Mouse (Mus musculus) adrenal gland, adult (tissue): Measurements from ENCODE around the gene Wars2.

ENCODE experiments used
- DNase-seq, 2 experiments: peaks; one replicate each; pipeline ENCODE4 v3.0.0; 2022 to 2023; ENCODE audit warnings: low spot score in 1 of 2; ENCODE audit not compliant: inconsistent age in 2 of 2

Wars2 gene

DNA sequence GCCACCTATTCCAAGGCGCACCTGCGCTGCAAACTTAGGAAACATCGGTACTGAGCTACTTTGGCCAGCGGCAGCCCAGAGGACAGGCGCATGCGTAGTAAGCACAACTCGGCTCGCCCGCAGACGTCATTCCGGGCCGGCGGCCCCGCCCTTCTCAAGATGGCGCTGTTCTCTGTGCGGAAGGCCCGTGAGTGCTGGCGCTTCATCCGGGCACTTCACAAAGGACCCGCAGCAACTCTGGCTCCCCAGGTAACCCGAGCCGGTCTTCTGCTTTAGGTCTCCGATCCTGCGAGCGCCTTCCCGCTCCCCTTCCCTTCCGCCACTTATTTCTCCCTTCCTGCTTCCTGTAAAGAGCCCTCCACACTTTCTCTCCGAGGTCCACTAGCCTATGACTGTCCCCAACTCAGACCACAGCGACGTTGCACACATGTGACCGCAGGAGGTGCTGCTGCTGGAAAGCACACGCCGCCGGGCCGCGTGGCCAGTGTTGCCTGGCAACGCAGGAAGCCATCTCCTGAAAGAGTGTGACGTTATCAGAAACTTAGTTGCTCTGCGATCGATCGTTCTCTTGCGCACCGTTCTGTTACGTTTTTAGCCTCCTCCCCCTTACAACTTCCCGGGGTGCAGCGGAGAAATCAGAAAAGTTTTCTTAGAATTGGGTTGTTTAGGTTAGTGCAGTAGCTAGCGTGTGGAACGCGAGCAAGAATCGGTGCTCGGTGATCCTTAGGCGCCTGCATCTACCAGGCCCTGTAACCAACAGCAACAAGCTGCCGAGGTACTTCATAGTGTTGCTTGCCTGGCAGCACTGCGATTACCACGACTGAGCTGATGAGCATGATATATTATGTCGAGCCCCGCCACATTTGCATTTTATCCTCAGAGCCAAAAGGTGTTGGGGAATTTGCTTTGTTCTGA is at the start of gene Wars2:
Gene Wars2 (plus strand): TSS at position 129 of the 915 bp plus-strand sequence.
- DNase-seq: peak; percentile 95 to 98

DNA sequence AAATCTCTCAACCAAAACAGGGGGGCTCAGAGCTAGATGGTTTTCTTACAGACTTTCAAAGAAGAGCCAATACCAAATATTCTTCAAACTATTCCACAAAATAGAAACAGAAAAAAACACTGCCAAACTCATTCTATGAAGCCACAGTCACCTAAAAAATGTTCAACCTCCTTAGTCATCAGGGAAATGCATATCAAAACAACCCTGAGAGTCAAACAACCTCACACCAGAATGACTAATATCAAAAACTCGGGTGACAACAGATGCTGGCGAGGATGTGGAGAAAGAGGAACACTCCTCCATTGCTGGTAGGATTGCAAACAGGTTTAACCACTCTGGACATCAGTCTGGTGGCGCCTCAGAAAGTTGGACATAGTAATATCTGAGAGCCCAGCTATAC is 44.1 kb upstream of the Wars2 start:
- DNase-seq: no peak

DNA sequence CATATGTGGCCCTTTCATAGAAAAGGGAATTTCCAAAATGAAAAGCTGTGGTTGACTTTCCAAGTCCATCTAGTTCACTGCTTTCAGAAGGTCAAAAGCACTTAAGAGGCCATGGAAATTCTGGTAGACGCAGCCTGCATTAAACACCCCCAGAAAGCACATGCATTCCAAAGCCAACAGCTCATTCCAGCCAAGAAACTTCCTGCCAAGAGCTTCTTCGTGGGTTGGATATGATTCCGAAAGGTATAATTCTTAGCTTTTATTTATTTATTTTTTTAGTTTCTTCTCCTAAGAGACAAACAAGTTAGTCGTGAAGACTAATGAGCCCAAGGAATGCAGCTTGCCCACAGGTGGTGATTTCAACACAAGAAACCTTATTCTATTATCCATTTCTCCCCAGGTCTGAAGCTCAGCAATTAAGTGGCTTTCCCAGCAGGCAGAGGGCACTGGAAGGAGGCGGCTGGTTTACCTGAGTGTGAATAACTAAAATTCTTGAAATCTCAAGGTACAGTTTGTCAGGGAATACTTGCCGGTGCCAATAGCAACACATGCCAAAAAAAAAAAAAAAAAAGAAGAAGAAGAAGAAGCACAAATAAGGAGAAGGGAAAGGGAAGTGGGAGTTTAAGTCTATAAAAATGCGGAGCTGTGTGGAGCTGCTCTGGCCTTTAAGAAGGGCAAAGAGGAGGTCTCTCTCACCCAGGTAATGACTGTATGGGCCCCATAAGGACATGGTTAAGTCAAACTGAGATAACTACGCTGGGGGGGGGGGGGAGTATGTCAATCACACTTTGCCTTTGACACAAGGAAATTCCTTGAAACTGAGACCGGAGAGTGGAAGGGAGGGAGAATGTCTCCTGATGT is 30.3 kb upstream of the Wars2 start:
- DNase-seq: no peak

DNA sequence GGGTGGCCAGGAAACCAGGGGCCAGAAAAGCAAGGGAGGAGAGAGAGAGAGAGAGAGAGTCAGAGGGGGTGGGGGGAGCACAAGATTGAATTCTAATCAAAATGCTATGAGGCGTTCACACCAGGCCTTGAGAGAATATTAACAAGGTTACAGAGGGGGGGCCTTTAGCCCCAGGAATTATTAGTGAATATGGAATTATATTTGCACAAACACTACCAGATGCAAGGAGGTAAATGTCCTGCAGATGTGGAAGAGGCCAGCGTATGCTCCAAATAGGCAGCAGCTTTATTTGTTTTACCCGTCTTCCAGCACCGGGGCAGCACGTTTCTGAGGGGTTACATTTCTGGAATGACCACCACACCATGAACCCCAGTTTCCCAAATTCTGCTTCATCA is 29.7 kb upstream of the Wars2 start:
- DNase-seq: no peak

DNA sequence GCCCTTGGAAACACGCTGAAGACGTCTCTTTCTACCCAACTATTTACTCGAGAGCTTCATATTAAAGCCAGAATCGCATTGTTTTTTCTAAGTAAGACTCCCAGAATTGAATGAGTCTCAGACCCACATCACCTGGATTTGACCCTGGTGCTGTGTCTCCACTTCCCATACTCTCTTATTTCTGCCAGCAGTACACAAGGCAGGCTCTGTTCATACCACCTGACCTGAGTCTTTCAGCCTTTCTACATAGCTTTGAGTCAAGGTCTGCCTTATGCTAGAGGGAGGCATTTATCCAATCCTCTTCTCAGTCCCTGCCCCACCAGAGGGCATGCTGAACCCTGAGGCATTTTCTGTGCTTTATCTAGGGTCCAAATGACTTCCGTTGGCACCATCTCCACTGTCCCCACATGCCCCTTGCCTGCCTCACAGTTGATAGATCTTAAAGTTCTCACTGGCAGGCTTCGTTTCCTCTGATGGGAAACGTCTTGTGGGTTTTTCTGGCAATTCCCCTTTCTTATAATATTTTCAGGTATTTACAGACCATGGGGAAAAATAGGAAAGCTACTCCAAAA is 27.5 kb upstream of the Wars2 start:
- DNase-seq: no peak

DNA sequence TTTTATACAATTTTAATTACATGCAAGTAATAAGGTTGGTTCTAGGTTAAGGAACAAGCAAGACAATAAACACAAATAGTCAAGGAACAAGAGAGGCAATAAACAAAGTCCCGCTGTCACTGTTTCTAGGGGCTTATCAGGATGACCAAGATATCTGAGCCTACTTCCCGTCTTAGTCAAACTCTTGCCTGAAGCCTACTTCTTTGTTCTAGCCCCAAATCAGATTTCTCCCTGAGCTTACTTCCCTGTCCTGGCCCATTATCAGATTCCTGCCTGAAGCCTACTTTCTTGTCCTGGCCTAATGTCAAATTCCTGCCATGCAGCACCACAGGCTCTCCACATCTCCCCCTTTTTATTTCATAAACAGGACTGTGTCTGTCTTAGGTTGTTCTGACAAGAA is 19.9 kb upstream of the Wars2 start:
- no peak for DNase-seq

DNA sequence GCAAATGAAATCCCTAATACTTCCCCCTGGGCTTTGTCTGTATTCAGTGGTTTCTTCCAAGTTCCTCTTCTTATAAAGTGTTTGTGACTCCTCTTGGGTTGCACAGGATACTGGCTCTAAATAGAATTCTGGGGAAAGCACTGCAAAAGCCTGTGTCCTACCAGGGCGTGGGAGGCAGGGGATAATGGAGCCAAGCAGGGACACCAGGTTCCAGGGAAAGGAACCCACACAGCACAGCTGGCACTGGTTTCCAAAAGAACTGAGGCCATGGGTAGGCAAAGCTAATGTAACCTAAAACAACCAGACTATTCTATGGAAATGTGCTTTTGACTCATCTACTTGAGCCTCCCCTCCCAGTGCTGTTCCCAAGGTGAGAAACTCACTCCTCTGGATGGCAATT is 10.3 kb upstream of the Wars2 start:
- no peak for DNase-seq

DNA sequence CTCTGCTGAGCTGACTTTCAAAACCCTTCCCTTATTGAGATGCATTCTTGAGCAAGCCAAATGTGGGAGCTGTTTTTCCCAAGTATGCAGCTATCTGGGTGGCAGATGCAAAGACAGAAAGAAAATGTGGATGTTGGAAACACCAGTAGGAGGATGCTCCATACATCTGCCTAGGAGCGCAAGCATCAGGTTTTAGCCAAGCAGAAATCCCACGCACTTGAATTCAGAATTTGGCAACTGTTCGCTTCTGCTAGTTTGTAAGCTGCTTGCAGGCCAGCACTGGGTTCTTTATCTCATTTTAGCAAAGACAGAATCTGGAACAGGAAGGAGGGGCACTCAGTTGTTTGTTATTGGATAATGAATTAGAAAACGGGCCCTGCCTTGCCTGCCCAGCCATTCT is 8.9 kb upstream of the Wars2 start:
- DNase-seq: no peak

DNA sequence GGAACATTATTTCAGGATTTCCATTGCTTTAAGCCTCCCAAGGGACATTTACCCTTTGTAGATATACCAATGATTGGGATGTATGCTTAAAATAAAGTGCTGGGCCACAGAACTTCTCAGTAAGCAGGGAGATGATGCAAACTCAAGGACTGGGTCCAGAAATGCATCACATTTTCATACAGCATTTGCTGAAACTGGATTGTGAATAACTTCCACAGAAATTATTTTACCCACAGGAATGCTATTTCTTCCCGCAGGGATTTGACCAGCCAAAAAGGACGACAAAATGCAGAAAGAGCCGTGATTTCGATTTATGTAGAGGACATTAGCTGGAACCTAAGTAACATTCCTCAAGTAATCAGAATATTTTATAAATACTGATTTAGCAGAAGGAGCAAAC is 7.0 kb upstream of the Wars2 start:
- DNase-seq: no peak

DNA sequence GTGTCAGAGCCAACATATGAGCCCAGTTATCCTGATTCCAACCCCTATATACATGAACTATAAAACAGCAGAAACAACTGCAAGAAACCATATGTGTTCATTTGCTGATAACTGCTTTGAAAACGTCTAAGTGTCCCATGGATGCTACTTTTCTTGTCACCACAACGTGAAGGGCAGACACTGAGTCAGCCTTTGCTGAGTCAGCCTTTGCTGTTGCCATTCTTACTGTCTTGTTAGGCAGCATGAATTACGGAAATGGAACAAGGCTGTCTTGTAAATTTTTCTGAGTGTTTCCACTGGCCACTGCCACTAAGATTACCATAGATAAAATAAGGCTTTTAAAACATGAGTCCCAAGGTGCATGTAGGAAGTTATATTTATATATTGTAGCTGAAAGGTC is 7.0 kb downstream of the Wars2 start:
- DNase-seq: peak in 1 of 2 experiments; percentile 62

DNA sequence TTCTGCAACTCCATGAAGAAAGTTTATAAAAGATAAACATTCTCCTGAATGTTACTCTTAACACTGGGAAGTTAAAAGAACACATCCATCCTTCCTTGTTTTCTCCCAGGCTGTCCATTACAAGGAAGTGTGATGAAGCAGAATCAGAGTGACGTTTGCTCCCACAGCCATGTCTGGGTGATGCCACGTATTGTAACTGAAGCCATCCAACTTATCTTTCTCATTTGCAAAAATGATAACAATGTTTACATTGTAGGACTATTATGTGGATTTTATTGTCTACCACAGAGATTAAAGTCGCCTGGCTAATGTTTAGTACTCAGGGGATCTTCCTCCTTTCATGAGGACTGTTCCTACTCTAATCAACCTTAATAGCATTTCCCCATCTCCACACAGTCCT is 8.2 kb downstream of the Wars2 start:
- no peak for DNase-seq

DNA sequence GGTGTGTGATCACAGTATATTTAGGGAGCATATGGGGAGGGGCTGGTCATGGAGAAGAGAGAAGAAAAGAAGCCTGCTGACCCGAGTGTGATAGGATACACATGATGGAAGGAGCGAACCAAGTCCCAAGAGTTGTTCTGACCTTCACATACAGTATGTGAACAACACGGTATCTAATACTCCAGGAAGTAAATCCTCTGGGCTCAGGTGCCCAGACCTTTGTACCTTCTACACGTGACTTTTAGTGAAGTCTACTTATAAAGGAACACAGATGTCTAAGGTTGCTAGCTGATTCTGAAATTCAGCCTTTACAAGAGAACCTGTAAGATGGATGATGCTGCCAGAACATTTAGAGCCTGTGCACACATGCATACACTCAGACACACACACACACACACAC is 15.4 kb downstream of the Wars2 start:
- no peak for DNase-seq

DNA sequence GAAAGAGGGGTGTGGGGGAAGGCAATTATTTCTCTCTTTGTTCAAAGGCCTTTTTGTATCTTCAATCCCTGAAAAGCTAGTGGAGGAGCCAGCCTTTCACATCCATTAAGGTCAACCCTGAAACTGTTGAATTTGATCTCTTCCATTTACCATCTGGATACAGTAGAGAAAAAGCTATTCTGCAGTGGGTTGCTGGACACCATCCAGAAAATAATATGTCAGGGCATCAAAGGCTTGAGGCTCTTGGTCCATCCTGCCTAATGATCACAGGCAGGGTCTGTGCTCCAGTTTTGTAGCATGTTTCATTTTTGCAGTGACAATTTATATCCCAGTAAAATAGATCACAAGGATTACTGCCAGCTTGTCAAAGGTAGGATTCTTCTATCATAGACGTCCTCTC is 16.1 kb downstream of the Wars2 start:
- no peak for DNase-seq

DNA sequence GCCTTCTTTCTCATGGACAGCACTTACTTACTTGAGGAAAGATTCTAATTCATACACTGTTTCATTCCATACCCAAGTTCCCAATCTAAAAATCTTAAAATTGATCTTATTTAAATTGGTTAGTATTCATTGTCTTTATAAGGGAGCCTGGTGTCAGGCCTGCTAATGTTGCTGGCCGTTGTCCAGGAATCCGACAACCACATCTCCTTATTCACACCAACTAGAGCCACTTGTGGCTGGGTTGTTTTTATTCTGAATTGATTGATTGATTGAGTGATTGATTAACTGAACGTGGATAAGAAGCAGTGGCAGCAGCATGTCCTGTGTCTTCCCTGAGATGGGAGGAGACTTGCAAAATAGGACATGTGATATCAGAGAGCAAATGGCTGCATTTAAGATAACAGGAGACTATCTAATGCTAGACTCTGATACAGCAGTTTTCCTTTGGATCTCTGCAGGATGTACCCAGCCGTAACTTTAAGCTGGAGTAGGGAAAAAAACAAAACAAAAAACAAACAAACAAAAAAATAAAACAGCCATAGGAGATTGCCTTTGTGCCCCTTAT is 16.7 kb downstream of the Wars2 start:
- no peak for DNase-seq

DNA sequence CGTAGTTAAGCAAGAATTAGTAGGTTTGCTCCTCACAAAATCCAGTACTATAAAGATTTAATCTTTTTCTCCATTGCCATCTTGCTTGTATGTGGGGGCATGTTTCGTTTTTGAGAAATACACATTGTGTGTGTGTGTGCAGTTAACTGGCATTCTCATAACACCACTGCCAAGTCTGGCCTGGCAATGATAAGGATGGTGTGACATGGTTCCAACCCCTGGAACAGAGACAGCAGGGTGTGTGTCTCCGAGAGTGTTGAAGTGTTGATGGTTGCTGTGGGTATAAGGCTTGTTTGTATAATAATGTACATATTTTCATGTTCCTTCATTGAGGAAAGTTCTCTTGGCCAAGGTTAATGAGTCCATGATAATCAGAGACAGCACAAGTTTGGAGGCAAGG is 19.1 kb downstream of the Wars2 start:
- DNase-seq: no peak

DNA sequence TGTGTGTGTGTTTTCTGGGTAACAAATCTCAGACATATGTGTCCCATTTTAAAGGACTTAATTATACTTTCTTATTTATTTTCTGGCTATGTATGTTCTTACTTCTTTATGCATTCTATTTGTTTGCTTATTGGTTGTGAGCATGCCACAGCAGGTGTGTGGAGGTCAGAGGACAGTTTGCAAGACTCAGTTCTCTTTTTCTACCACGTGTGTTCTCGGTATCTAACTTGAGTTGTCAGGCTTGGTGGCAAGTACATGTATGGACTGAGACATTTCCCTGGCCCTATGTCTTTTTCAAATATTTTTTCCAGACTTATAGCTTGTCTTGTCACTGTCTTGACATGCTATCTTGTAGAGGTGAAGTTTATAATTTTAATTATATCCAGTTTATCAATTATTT is 21.3 kb downstream of the Wars2 start:
- DNase-seq: no peak

DNA sequence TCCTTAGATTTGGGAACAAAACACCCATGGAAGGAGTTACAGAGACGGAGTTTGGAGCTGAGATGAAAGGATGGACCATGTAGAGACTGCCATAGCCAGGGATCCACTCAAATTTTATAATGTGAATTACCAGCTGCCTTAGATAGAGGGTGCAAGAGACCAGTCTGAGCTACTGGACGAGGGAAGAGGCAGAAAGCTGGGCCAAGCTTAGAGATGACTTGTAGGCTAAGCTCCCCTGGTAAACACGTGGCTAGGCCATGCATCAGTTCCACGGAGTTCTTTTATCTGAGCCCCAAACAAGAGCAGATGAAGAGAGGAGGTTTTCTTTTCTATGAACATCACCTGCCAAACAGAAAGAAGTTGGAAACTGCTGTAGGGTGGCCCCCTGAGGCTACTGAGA is 26.9 kb downstream of the Wars2 start:
- DNase-seq: peak in 1 of 2 experiments; percentile 58

DNA sequence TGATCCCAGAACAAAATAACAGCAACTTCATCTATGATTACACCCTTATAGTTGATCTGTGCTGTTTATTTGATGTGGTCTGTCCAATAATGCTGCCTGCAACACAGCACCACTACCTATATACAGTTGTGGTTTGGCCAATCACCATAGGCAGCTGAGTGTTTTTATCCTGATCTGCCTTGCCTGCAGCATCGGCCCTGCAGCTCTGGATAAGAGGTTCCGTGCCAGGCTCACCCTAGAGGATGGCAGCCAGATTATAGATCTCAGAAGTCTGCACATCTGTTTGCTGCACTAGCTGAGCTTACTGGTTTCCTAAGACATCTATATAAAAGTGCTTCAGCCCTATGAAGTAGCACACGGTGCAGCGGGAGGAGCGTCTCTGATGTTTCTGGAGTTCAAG is 32.3 kb downstream of the Wars2 start:
- DNase-seq: no peak

DNA sequence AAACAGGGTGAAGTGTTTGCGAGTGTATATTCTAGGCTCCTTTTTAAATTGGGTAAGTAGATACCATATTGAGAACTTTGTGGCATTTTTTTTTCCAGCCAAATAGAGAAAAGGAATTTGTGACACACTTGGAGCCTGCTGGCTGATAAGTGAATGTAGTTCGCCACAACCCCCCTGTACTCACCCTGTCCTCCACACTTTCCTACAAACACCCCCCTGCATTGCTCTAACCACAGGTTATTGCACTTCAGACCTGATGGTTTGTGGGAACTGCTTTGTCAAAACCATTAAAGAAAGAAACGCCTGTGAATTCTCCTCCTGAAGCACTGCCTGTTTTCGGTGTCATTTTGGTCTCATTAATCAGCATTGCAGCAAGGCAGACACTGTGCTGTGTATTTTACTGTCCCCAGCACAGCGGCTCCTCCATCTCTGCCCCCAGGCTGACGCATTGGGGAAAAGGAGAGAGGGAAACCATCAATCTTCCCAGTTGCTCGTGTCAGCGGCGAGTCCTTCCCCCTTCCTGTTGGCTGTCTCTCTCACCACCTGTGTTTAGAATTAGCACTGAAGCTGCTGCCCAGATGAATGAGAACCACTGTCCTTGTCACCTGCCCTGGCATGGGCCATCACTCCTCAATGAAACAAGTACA is 33.9 kb downstream of the Wars2 start:
- peak in 1 of 2 experiments; percentile 22 for DNase-seq

DNA sequence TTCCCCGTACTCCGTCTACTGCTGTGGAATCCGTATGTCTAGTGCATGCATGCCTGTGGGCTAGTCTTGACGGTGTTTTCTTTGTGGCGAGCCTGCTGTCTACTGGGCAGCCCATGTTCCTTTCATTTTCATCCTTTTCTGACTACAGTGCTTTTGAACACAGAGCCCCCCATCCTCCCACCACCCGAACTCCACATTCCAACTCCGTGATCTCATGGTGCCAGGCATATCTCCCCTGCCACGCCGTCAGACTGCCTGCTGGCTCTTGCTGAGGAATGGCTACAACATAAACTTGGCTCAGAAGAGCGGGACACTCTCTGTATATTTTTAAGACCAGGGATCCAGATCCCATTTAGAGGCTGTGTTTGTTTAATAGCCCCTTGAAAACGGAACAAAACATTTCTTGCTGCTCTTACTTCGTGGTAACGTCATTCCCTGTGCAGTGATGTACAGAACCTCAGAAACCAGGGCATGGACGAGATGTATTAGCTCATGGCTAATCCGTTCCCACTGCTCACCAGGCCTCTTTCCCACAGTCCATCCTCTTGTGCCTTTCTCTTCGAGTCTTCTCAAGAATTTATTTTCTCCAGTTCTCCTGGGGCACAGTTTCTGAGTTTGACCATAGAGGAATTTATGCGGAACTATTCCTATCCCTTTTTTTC is 42.6 kb downstream of the Wars2 start:
- DNase-seq: no peak
